Mouse (Mus musculus): ENCODE results near the gene Kctd4. TPM values are rescaled to one million over a fixed set of nuclear protein-coding genes. Genes with fewer than 3 reads are reported as not detected.

Gene Kctd4
- polyA plus RNA-seq, 1 experiment from 2014 or later, result 0.88 TPM

GRCm38 (mm10) chr14:75962250-75962649 is 7.4 kb downstream of the Kctd4 start:
- Histone ChIP-seq H3K9me3 (no peaks in the 10 kb centered on the region), H3K36me3 (replicated peaks) (no peaks in the 10 kb centered on the region), H3K27me3 (ENCODE audit: poor library complexity, severe bottlenecking) (no peaks in the 10 kb centered on the region), H3K4me1 (peaks cover 21% of the 10 kb centered on the region), H3K27ac (no peak overlapping the region), H3K4me3 (no peak overlapping the region)
- 92% methylated on average over 9 of the region's 9 CpGs for WGBS
- DNase-seq (ENCODE audit: extremely low spot score, low spot score), result no peak

DNA sequence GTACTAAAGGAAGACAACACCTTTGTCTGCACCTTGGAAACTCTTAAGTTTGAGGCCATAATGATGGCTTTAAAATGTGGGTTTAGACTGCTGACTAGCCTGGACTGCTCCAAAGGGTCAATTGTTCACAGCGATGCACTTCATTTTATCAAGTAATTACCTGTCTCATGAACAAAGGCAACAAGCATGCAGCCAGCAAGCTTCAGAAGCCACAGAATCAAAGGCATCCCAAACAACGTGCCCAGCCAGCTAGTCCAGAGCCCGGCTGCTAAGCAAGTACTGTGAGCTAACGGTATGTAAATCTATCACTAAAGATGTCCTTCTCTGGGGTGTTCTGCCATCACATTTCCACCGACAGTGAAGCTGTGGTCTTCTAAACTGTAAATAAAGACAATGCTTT is 8.4 kb downstream of the Kctd4 start:
- no peak overlapping the region for H3K27ac ChIP-seq
- no peak overlapping the region for H3K4me3 ChIP-seq
- DNase-seq (ENCODE audit: extremely low spot score, low spot score), result no peak
- H3K4me1 ChIP-seq, result peaks cover 21% of the 10 kb centered on the region
- H3K9me3 ChIP-seq, result no peaks in the 10 kb centered on the region
- H3K27me3 ChIP-seq (ENCODE audit: poor library complexity, severe bottlenecking), result no peaks in the 10 kb centered on the region
- WGBS, result 59% methylated on average over 5 of the region's 5 CpGs
- H3K36me3 ChIP-seq (replicated peaks), result no peaks in the 10 kb centered on the region

GRCm38 (mm10) chr14:75964000-75964399 is 9.2 kb downstream of the Kctd4 start:
- Histone ChIP-seq H3K36me3 (replicated peaks) (no peaks in the 10 kb centered on the region), H3K4me1 (peaks cover 21% of the 10 kb centered on the region), H3K27ac (no peak overlapping the region), H3K27me3 (ENCODE audit: poor library complexity, severe bottlenecking) (no peaks in the 10 kb centered on the region), H3K9me3 (no peaks in the 10 kb centered on the region), H3K4me3 (no peak overlapping the region)
- DNase-seq (ENCODE audit: extremely low spot score, low spot score), result no peak
- WGBS, result 73% methylated on average over 5 of the region's 5 CpGs

DNA sequence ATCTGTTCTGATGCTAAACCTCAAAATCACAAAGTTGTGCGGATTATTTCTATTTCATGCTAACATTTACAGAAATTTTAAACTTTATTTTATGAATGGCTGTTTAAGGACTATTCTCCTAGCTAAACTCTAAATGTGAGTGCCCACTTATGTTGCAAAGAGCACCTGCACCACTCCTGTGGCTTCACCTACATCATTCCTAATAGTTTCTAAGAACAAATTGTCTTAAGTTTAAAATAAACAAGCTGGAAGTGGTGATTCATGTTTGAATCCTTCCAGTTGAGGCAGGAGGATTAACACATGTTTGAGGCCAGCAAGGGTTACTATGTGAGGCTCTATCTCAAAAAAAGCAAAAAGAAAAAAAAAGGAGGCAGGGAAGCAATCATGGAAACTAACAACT is 9.6 kb downstream of the Kctd4 start:
- WGBS, result 95% methylated on average over 1 of the region's 1 CpGs
- no peaks in the 10 kb centered on the region for H3K27me3 ChIP-seq (ENCODE audit: poor library complexity, severe bottlenecking)
- no peaks in the 10 kb centered on the region for H3K36me3 ChIP-seq (replicated peaks)
- no peak overlapping the region for H3K27ac ChIP-seq
- no peaks in the 10 kb centered on the region for H3K9me3 ChIP-seq
- H3K4me1 ChIP-seq, result peaks cover 21% of the 10 kb centered on the region
- DNase-seq (ENCODE audit: extremely low spot score, low spot score), result no peak
- no peak overlapping the region for H3K4me3 ChIP-seq

- H3K27me3 ChIP-seq (ENCODE audit: poor library complexity, severe bottlenecking), result no peaks in the 10 kb centered on the region
- no peak overlapping the region for H3K27ac ChIP-seq
- H3K4me1 ChIP-seq, result peaks cover 18% of the 10 kb centered on the region
- H3K4me3 ChIP-seq, result no peak overlapping the region
- no peak for DNase-seq (ENCODE audit: extremely low spot score, low spot score)
- WGBS, result 93% methylated on average over 5 of the region's 5 CpGs
- no peaks in the 10 kb centered on the region for H3K9me3 ChIP-seq
- H3K36me3 ChIP-seq (replicated peaks), result no peaks in the 10 kb centered on the region
Observed at GRCm38 (mm10) chr14:75967291-75967690, 12.5 kb downstream of the Kctd4 start.

GRCm38 (mm10) chr14:75976107-75976506 is 21.3 kb downstream of the Kctd4 start:
- 62% methylated on average over 3 of the region's 3 CpGs for WGBS
- DNase-seq (ENCODE audit: extremely low spot score, low spot score), result no peak
- Histone ChIP-seq H3K27ac (no peak overlapping the region), H3K4me3 (no peak overlapping the region), H3K27me3 (ENCODE audit: poor library complexity, severe bottlenecking) (no peaks in the 10 kb centered on the region), H3K9me3 (no peaks in the 10 kb centered on the region), H3K4me1 (no peaks in the 10 kb centered on the region), H3K36me3 (replicated peaks) (peaks cover 11% of the 10 kb centered on the region; the same call in 1 of the 2 replicates)

DNA sequence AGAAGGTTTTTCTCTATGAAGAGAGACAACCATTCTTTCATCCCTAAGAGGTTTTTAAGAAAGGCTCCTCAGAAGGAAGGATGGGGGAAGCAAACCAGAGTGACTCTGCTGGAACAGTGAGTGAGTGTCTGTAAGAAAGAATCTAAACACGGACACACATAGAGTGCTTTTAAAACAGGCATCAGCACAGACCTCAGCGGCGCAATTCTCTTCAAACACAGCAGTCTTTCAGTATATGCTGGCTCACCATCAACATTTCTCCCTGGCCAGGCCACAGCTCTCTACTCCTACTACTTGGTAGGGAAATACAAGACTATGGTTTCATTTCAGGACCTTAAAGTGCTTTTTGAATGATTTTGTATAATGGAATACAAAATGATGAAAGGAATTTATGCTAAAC is 26.4 kb downstream of the Kctd4 start:
- Histone ChIP-seq H3K27me3 (ENCODE audit: poor library complexity, severe bottlenecking) (no peaks in the 10 kb centered on the region), H3K9me3 (no peaks in the 10 kb centered on the region), H3K4me1 (no peaks in the 10 kb centered on the region), H3K36me3 (replicated peaks) (peaks cover 15% of the 10 kb centered on the region; the same call in 1 of the 2 replicates), H3K27ac (no peak overlapping the region), H3K4me3 (no peak overlapping the region)
- no peak for DNase-seq (ENCODE audit: extremely low spot score, low spot score)
- WGBS, result 92% methylated on average over 3 of the region's 3 CpGs

DNA sequence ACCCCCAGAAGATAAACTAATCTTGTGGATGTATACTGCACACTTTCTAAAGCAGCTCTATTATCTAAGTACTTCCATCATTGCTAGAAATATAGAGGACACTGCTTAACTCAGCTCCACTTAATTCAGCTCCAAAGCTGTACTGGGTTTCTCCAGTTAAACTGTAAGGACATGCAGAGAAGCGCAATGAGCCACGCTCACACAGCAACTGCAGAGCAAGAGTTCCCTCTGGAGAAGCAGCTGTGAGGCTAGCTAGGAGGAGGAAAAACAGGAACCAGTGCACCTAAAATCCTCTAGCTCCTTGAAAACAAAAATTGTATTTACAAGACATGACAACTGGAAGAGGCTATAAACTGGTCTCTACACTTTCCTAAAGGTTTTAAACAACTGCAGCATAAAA is 29.1 kb downstream of the Kctd4 start:
- no peak overlapping the region for H3K27ac ChIP-seq
- no peaks in the 10 kb centered on the region for H3K9me3 ChIP-seq
- no peaks in the 10 kb centered on the region for H3K27me3 ChIP-seq (ENCODE audit: poor library complexity, severe bottlenecking)
- no peak overlapping the region for H3K4me3 ChIP-seq
- WGBS, result 89% methylated on average over 2 of the region's 2 CpGs
- H3K36me3 ChIP-seq (replicated peaks), result peaks cover 12% of the 10 kb centered on the region; the same call in 1 of the 2 replicates
- no peaks in the 10 kb centered on the region for H3K4me1 ChIP-seq
- DNase-seq (ENCODE audit: extremely low spot score, low spot score), result no peak

DNA sequence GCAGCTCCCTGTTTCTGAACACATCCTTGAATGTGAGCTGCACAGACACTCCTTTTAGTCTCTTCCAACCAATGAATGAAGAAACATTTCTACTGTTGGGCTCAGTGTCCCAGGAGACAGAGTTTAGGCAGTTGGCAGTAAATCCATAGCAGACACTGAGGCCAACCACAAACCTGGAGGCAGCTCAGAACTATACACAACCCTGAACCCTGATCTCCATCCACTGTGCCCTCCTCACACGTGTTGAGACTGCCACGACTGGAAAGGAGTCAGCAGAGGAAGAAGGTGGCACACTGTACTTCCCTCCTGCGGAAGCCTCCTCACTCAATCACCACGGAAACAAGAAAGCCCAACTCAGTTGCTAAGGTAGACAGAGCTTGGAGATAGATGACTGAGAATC is 30.3 kb downstream of the Kctd4 start:
- 76% methylated on average over 4 of the region's 4 CpGs for WGBS
- H3K4me1 ChIP-seq, result no peaks in the 10 kb centered on the region
- H3K27me3 ChIP-seq (ENCODE audit: poor library complexity, severe bottlenecking), result no peaks in the 10 kb centered on the region
- H3K36me3 ChIP-seq (replicated peaks), result peaks cover 13% of the 10 kb centered on the region; the same call in 1 of the 2 replicates
- H3K27ac ChIP-seq, result no peak overlapping the region
- H3K9me3 ChIP-seq, result no peaks in the 10 kb centered on the region
- DNase-seq (ENCODE audit: extremely low spot score, low spot score), result no peak
- H3K4me3 ChIP-seq, result no peak overlapping the region

- 92% methylated on average over 7 of the region's 7 CpGs for WGBS
- Histone ChIP-seq H3K27ac (no peak overlapping the region), H3K4me1 (no peaks in the 10 kb centered on the region), H3K36me3 (replicated peaks) (peaks cover 12% of the 10 kb centered on the region; the same call in 1 of the 2 replicates), H3K9me3 (no peaks in the 10 kb centered on the region), H3K4me3 (no peak overlapping the region), H3K27me3 (ENCODE audit: poor library complexity, severe bottlenecking) (no peaks in the 10 kb centered on the region)
- no peak for DNase-seq (ENCODE audit: extremely low spot score, low spot score)
Observed at GRCm38 (mm10) chr14:75986878-75987483, 32.2 kb downstream of the Kctd4 start.

DNA sequence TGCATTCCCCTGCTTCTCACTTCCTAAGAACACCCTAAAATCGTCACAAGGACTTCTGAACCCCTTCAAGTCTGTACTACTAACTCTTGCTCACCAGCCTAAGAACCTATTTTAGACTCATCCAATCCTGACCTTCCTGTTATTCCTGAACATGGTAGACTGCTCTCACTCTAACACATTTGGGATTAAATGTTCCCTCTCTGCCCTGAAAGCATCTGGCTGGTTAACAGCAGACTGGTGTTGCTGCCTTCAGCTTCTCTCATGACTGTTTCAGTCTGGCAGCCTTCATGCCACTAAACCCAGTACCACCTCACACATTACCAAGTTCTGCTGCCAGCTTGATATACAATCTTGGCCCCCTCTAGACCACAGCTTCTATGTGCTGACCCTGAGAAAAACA is 34.4 kb downstream of the Kctd4 start:
- Histone ChIP-seq H3K4me1 (no peaks in the 10 kb centered on the region), H3K27ac (no peak overlapping the region), H3K36me3 (replicated peaks) (peaks cover 17% of the 10 kb centered on the region; the same call in 1 of the 2 replicates), H3K4me3 (no peak overlapping the region), H3K9me3 (no peaks in the 10 kb centered on the region), H3K27me3 (ENCODE audit: poor library complexity, severe bottlenecking) (no peaks in the 10 kb centered on the region)
- 81% methylated on average over 1 of the region's 1 CpGs for WGBS
- DNase-seq (ENCODE audit: extremely low spot score, low spot score), result no peak

DNA sequence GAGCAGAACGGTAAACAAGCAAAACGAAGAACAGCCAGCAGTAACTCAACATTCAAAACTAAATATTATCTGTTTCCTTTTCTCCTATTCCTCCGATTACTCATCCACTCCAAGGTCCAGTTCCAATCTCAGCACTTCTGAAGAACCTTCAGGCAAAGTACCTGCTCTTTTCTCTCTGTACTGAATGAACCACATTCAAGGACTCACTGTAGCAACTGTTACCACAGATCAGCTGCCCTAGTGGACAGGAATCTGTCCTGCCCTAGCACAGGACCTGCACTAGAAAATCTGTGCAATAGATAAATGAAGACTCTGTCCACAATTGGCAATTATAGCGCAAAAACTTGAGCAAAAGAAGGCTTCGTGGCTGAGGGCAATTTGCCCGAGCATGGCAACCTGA is 36.1 kb downstream of the Kctd4 start:
- Histone ChIP-seq H3K36me3 (replicated peaks) (peaks cover 28% of the 10 kb centered on the region), H3K27ac (no peak overlapping the region)

DNA sequence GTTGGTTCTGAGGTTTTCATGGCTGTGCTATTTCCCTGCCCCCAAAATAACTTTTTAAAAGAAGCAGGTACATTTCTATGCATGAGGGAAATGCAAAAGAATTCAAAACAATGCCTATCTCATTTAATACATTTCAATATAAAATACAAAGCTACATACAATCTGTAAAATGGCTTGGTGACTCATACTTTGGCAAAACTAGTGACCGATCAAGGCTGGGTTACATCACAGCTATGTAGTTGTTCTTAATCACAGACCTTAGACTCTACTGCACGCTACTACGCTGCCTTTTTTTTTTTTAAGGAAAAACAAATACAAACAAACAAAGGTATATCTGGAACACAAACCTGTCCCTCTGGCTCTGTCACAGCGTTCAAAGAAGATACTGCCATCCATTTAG is 37.6 kb downstream of the Kctd4 start:
- no peaks in the 10 kb centered on the region for H3K27me3 ChIP-seq (ENCODE audit: poor library complexity, severe bottlenecking)
- H3K4me3 ChIP-seq, result no peak overlapping the region
- H3K4me1 ChIP-seq, result no peaks in the 10 kb centered on the region
- peaks cover 28% of the 10 kb centered on the region for H3K36me3 ChIP-seq (replicated peaks)
- 95% methylated on average over 4 of the region's 4 CpGs for WGBS
- no peak overlapping the region for H3K27ac ChIP-seq
- H3K9me3 ChIP-seq, result no peaks in the 10 kb centered on the region
- no peak for DNase-seq (ENCODE audit: extremely low spot score, low spot score)

More for the DNA sequence above, 36.1 kb downstream of the Kctd4 start:
- Histone ChIP-seq H3K4me1 (no peaks in the 10 kb centered on the region), H3K27me3 (ENCODE audit: poor library complexity, severe bottlenecking) (no peaks in the 10 kb centered on the region), H3K9me3 (no peaks in the 10 kb centered on the region), H3K4me3 (no peak overlapping the region)
- DNase-seq (ENCODE audit: extremely low spot score, low spot score), result no peak
- WGBS, result 95% methylated on average over 6 of the region's 6 CpGs

GRCm38 (mm10) chr14:75998082-75998481 is 43.3 kb downstream of the Kctd4 start:
- Histone ChIP-seq H3K36me3 (replicated peaks) (peaks cover 43% of the 10 kb centered on the region), H3K9me3 (no peaks in the 10 kb centered on the region), H3K4me3 (no peak overlapping the region), H3K4me1 (no peaks in the 10 kb centered on the region), H3K27ac (no peak overlapping the region), H3K27me3 (ENCODE audit: poor library complexity, severe bottlenecking) (no peaks in the 10 kb centered on the region)
- 65% methylated on average over 1 of the region's 1 CpGs for WGBS
- DNase-seq (ENCODE audit: extremely low spot score, low spot score), result no peak

Measured in forebrain, embryonic 10.5 days (tissue).